Mouse (Mus musculus) liver, adult (tissue): ENCODE measurements at regions not wholly inside any gene's neighbourhood (a gene's known extent, or its start where the extent isn't known, plus 50 kb on each side); places are given as distances from the start of the nearest gene placed in this dataset.

Experiments used
- GATA4 ChIP-seq: IDR thresholded peaks from 2 replicates; pipeline ENCODE4 v1.6.1; 2014; ENCODE audit warnings: mild to moderate bottlenecking, low read length; ENCODE audit not compliant: insufficient replicate concordance

GRCm38 (mm10) chr10:44780381-44780958 lies 252.2 kb upstream of the Prdm1 start:
- no peak for TF ChIP-seq GATA4

- TF ChIP-seq GATA4: no peak
Measured at GRCm38 (mm10) chr10:44779568-44780207, 251.4 kb upstream of the Prdm1 start.

GRCm38 (mm10) chr10:44777214-44777613 lies 248.9 kb upstream of the Prdm1 start:
- TF ChIP-seq GATA4: no peak

- peak; percentile 19; the same call in 1 of the 2 replicates for TF ChIP-seq GATA4
Measured at GRCm38 (mm10) chr10:44776175-44776574, 247.9 kb upstream of the Prdm1 start.

GRCm38 (mm10) chr10:44765527-44765926 lies 237.2 kb upstream of the Prdm1 start:
- no peak for TF ChIP-seq GATA4

- no peak for TF ChIP-seq GATA4
Measured at GRCm38 (mm10) chr10:44763102-44763501, 234.8 kb upstream of the Prdm1 start.

- TF ChIP-seq GATA4: no peak
Measured at GRCm38 (mm10) chr10:44762068-44762467, 233.8 kb upstream of the Prdm1 start.

- no peak for TF ChIP-seq GATA4
Measured at GRCm38 (mm10) chr10:44761324-44761723, 233.0 kb upstream of the Prdm1 start.

- TF ChIP-seq GATA4: no peak
Measured at GRCm38 (mm10) chr10:44755355-44755957, 227.2 kb upstream of the Prdm1 start.

- TF ChIP-seq GATA4: no peak
Measured at GRCm38 (mm10) chr10:44754930-44755329, 226.6 kb upstream of the Prdm1 start.

GRCm38 (mm10) chr10:44752719-44753390 lies 224.6 kb upstream of the Prdm1 start:
- no peak for TF ChIP-seq GATA4

GRCm38 (mm10) chr10:44751061-44751460 lies 222.8 kb upstream of the Prdm1 start:
- TF ChIP-seq GATA4: no peak

GRCm38 (mm10) chr10:44749206-44749605 lies 220.9 kb upstream of the Prdm1 start:
- TF ChIP-seq GATA4: no peak

GRCm38 (mm10) chr10:44747419-44747818 lies 219.1 kb upstream of the Prdm1 start:
- TF ChIP-seq GATA4: no peak

- no peak for TF ChIP-seq GATA4
Measured at GRCm38 (mm10) chr10:44744221-44744620, 215.9 kb upstream of the Prdm1 start.

GRCm38 (mm10) chr10:44733641-44734040 lies 205.3 kb upstream of the Prdm1 start:
- TF ChIP-seq GATA4: no peak
